Mouse (Mus musculus) gastrocnemius, postnatal 25 days (tissue): ENCODE results near the gene Armc8. TPM values are rescaled to one million over a fixed set of nuclear protein-coding genes. Genes with fewer than 3 reads are reported as not detected.

Experiments used
- DNase-seq: peaks from one replicate; pipeline ENCODE4 v3.0.0; 2022
- total RNA-seq, 2 experiments: library from RNA; stranded (reverse); gene quantifications; 1 replicate in 1 of 2; 2 replicates in 1 of 2; pipeline ENCODE4 v1.2.3; 2021

The Armc8 gene
- total RNA-seq, 2 experiments from 2014 or later: 24.3 to 26.8 TPM

DNA sequence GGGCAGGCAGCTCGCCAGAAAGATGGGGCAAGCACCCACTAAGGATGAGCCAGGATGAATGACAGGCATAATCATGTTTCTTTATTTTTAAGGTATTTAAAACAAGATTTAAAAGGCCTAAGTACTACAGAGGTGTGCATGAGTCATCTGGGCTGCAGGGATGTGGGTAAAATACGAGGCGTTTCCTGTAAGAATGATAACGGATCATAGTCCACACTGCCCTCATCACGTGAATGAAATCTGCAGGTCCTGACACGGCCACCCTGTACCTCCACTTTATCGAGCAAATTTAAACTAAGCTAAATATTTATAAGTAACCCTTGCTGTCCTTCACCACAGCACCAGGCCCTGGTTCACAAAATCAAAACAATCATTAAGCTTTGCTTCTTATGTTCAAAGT, 62.8 kb downstream of the Armc8 start:
- DNase-seq: no peak

DNA sequence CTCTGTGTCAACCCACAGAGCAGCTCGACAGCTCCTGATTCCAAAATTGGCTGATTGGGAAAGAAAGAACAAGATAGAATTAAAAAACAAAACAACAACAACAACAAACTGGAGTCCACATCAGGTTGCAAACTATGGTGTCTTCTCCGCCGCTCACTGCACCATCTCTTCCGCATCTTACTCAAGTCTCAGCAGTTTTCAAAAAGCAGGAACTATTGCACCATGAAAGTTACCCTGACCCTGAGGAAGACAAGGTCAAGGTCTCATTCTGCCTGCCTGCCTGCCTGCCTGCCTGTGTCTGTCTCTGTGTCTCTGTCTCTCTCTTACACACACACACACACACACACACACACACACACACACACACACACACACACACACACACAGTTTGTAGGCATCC, 69.4 kb downstream of the Armc8 start:
- no peak for DNase-seq

DNA sequence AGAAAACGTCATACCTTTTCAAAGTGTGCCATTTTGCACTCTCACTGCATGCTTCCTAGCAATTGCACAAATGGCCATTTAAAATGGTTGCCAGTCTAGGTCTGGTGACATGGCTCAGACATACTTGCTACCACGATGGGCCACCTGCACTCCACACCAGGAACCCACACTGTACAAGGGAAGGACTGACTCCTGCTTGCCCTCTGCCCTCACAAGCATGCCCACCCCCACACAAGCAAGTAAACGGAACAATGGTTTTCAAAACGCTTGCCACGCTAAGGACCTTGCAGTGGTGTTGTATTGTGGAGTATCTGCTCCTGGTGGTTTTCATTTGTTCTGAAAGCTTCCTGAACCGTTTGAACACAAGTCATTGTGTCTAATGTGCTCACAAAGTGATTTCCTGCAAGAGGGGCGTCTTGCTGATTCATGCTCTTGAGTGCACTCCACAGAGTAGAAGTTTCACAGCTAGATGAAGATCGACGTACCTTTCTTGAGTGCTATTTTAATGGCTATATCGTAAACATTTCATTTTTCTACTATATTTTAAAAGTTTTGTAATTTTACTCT, 76.0 kb downstream of the Armc8 start:
- no peak for DNase-seq

- DNase-seq: no peak
These were observed 77.6 kb downstream of the Armc8 start for GRCm38 (mm10) chr9:99491050-99491449.

DNA sequence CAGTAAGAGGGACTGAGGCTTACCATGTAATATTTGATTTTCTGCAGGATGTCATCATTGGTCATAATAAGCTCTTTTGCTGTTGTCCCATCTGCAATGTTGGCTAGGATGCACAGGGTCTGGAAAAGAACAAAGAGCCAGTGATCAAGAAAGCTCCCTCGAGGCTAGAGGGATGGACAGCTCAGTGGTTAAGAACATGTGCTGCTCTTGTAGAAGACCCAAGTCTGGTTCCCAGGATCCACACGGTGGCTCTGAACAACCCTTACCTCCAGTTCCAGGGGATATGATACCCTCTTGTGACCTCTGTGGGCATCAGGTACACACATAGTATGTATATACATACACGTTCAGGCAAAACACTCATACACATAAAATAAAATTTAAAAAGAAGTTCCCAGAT, 80.9 kb downstream of the Armc8 start:
- no peak for DNase-seq

- no peak for DNase-seq
These were observed 81.5 kb downstream of the Armc8 start for GRCm38 (mm10) chr9:99487126-99487695.

- DNase-seq: no peak
These were observed 83.6 kb downstream of the Armc8 start for GRCm38 (mm10) chr9:99485144-99485543.

DNA sequence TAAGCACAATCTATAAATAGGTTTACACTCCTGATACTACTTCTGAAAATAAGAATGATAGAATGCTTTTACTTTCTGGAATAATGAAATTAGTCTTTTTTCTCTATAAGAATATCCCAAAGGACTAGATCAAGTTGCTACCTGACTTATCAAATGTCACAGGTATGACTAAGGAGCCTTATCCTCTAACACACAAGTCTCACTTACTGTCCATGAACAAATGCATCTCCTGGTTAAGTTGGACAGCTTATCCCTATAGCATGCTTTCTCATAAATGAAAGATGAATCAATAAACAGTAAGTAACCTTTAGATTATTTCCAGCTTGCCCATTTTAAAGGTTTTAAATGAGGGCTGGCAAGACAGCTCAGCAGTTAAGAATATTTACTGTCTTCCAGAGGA, 84.1 kb downstream of the Armc8 start:
- no peak for DNase-seq

GRCm38 (mm10) chr9:99483191-99483590, 85.5 kb downstream of the Armc8 start:
- DNase-seq: no peak

- DNase-seq: no peak
These were observed 87.9 kb downstream of the Armc8 start for GRCm38 (mm10) chr9:99480764-99481163.

DNA sequence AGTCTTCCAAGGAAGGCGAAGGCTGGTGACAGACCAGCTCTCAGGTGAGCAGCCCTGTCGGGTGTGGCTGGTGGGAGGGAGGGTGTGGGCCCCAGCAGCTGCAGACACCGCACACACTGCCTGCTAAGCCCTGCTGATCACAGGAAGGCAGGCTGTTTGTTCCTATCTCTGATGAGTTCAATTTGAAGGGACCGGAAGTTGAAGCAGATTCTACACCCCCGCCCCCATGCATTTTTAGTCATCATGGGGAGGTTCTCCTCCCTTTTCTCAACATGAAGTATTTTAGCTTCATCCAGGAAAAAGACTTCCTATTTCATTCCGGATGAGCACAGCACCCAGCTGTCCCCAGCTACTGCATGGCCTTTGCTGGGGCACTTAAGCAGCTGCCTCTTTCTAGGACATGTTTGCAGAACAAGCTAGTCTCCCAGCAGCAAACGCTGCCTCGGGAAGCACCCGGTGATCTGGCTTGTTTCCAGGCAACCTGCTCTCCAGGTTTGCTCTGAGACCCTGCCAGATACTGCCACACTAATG, 89.5 kb downstream of the Armc8 start:
- DNase-seq: no peak

GRCm38 (mm10) chr9:99471334-99471733, 97.4 kb downstream of the Armc8 start:
- DNase-seq: no peak

GRCm38 (mm10) chr9:99470347-99471092, 98.2 kb downstream of the Armc8 start:
- DNase-seq: no peak

DNA sequence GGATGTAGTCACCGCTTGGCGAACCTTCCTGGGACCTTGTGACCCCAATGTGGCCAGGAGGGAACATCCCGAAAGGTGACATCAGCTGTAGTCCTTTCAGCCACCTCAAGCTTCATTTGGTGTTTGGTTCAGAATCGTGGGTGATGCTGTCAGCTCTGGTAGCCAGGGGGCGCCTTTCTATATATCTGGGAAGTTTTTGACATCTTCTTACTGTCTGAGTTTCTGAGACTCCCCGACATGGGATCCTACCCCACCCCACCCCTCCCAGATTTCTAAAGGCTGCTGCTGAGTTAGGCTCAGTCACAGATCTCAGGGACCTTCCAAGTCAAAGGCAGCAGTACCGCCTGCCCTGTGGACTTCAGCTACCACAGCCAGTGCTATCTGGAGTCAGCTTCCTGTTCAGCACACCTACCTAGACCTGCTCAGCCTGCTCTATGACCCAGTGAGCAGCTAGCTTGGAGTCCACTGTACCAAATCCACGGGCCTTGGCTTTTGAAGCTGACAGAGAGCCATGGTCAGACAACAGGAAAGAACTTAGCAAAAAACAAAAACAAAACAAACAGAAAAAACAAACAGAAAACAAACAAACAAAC, 98.9 kb downstream of the Armc8 start:
- DNase-seq: no peak

- no peak for DNase-seq
These were observed 100.1 kb downstream of the Armc8 start for GRCm38 (mm10) chr9:99468572-99468971.

GRCm38 (mm10) chr9:99464876-99465275, 103.8 kb downstream of the Armc8 start:
- DNase-seq: no peak

DNA sequence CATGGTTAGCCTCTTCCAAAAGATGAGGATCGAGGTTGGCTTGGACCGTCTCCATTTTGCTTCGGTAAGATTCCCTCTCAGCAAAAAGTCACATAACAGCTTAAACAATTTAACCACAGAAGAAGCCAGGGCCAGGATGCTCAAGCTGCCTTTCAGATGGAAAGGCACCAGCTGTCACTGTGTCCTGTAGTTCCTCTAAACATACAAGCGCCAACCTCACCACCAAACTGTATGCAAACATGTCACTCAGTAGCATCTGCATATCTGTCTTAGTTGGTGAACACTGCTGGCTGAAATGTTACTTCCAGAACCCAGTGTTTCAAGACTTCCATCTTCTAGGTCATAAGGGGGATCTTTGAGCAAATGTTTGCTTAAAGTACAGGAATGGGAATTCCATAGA, 109.0 kb downstream of the Armc8 start:
- DNase-seq: no peak

DNA sequence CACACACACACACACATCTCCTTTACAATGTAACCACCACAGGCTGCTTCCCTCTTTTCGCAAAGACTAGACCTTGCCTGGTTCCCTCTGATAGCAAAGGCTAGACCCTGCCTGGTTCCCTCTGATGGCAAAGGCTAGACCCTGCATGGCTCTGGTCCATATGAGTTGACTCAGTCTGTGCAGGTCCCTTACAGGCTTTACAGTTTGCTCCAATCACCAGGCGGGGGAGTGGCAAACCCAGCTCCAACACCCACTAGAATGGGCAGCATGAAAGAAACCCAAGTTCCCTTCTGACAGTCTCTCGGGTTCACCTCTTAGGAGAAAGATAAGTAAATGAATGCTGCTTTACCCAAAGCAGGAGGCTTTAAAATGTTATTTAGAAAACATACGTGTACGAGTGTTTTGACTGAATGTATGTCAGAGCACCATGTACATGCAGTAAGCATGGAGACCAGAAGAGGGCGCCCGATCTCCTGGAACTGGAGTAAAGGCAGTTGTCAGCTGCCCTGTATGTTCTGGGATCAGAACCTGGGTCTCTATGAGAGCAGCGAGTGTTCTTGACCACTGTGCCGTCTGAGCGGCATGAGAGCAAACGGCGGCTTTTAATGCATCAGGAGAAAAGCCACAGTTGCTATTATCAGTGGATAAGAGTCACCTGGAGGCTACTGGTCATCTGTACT, 110.0 kb downstream of the Armc8 start:
- no peak for DNase-seq

DNA sequence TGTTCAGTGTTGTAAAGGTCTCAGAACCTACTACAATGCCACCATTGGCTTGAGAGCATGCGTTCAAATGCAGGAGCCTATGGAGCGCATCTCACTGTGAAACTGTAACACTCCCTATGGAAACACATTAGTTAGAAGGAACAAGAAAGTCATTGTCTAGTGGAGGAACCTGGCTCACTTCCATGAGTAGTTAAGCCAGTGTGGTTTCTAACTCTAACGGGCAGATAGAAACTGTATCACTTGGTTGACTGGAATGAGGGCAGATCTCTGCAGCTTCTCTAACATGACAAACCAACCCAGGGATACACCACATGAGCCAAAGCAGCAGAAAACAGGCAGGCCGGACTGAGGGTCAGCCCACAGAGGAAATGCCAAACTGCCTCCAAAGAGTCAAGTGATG, 114.5 kb downstream of the Armc8 start:
- no peak for DNase-seq

GRCm38 (mm10) chr9:99451161-99451560, 117.5 kb downstream of the Armc8 start, which contains the start of gene Nme9:
Gene Nme9, plus strand, starts transcription at chr9:99451475.
- DNase-seq: no peak

DNA sequence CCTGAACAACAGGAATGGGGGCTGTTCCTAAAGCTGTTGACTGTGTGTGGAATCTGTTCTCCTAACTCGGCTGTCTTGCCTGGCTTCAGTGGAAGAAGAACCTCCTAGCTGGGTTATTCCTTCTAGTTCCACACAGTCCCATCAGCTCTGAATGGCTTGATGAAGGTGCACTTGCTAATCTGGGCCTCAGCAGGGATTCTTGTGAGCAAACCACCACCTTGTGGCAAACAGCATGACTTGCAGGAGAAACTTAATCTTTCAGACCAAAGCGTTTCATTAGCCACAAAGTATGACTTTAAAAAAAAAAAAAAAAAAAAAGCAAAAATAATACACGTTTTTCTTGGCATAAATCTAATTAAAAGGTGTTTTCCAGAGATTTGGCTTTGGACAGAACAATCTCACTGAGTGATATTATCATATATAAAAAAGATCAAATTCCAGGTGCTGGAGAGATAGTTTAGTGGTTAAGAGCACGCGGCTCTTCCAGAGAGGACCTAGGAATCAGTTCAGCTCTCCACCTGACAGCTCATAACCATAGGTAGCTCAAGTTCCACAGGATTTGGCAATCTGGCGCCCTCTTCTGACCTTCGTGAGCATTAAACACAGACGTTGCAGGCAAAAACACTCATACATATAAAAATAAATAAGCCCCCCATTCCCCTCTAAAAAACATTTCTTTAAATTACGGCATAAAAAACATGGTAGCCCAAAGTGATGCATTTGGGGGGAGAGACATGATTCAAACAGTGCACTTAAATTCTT, 118.6 kb downstream of the Armc8 start:
- DNase-seq: no peak

GRCm38 (mm10) chr9:99447323-99447722, 121.4 kb downstream of the Armc8 start:
- no peak for DNase-seq
